Mouse (Mus musculus): ENCODE measurements around the gene Pdzd11.

DNA sequence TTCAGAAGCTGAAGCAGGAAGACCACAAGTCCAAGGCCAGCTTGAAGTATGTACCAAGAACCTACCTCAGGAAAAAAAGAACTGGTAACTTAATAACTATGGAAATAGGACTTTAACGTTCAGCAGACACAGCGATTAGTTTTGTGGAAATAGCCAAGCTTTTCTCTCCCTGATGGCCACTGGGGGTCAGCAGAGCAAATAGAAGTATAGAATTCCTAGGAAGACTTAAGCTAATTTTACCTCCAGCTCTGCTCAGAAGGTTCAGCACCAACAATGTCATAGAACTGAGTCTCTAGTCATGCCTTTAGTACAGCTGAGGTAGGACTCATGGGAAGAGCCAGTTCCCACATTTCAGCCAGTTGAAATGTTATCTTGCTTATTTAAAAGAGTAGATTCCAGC lies 5.0 kb downstream of the Pdzd11 start:
- TF ChIP-seq CTCF (IDR thresholded peaks at IDR 0.05; ENCODE audit: low read depth) (no peak), EP300 (IDR thresholded peaks at IDR 0.05; ENCODE audit: low read depth) (no peak)
